Mouse (Mus musculus) midbrain, postnatal 0 days (tissue): ENCODE measurements around the gene Csf2ra. TPM values are rescaled to one million over a fixed set of nuclear protein-coding genes. Genes with fewer than 3 reads are reported as not detected.

Experiments used
- ATAC-seq: fragments of 200-750 bp; cut with Nextera tagmentation; 2 replicates; pipeline ENCODE4 v1.8.0; 2017; ENCODE audit warnings: moderate number of reproducible peaks, mild to moderate bottlenecking, moderate TSS enrichment, moderate library complexity; ENCODE audit not compliant: low FRiP score
- DNase-seq: peaks from one replicate; pipeline ENCODE4 v3.0.0-alpha.2; 2015; ENCODE audit warnings: low spot score
- H3K27ac ChIP-seq: fragments of 300-500 bp; sonication (generic); 2 replicates; pipeline ENCODE4 v1.5.1; 2014; ENCODE audit warnings: low read depth, mild to moderate bottlenecking, low read length, mixed read lengths
- H3K27me3 ChIP-seq: fragments of 300-500 bp; sonication (generic); 2 replicates; pipeline ENCODE4 v1.6.1; 2014; ENCODE audit warnings: low read length, control low read depth, mixed read lengths; ENCODE audit not compliant: insufficient read depth
- H3K36me3 ChIP-seq: fragments of 300-500 bp; sonication (generic); 2 replicates; pipeline ENCODE4 v1.6.1; 2014; ENCODE audit warnings: low read length, control low read depth, mixed read lengths; ENCODE audit not compliant: insufficient read depth
- H3K4me1 ChIP-seq: fragments of 300-500 bp; sonication (generic); 2 replicates; pipeline ENCODE4 v1.6.1; 2014; ENCODE audit warnings: mild to moderate bottlenecking, control low read depth, antibody characterized with exemption, low read length, mixed read lengths; ENCODE audit not compliant: insufficient read depth
- H3K4me2 ChIP-seq: fragments of 300-500 bp; sonication (generic); 2 replicates; pipeline ENCODE4 v1.6.1; 2014; ENCODE audit warnings: low read depth, mild to moderate bottlenecking, low read length, mixed read lengths; ENCODE audit not compliant: poor library complexity, severe bottlenecking
- H3K4me3 ChIP-seq: fragments of 300-500 bp; sonication (generic); 2 replicates; pipeline ENCODE4 v1.5.1; 2014; ENCODE audit warnings: low read depth, mild to moderate bottlenecking, low read length, moderate library complexity
- H3K9ac ChIP-seq: fragments of 300-500 bp; sonication (generic); replicated peaks from 2 replicates; pipeline ENCODE4 v1.6.1; 2014; ENCODE audit warnings: mild to moderate bottlenecking, low read length, moderate library complexity, mixed read lengths; ENCODE audit not compliant: poor library complexity, severe bottlenecking
- H3K9me3 ChIP-seq: fragments of 300-500 bp; sonication (generic); 2 replicates; pipeline ENCODE4 v1.6.1; 2016; ENCODE audit warnings: low read length, control low read depth
- CTCF ChIP-seq: IDR thresholded peaks from 2 replicates; pipeline ENCODE4 v1.5.1; 2016; ENCODE audit warnings: antibody characterized with exemption, mild to moderate bottlenecking
- WGBS: fragments of 180-500 bp; shearing (Covaris S2); extraction: QIAGEN DNeasy Blood & Tissue Kit; methylation state at CpG from one replicate; pipeline ENCODE4 v1.1.7; 2014; 5-methylcytosine and 5-hydroxymethylcytosine counted together
- polyA plus RNA-seq: library from polyadenylated mRNA; unstranded; fragments of >200 nt; fragmentation: Nextera tagmentation; extraction: Ambion mirVana; gene quantifications from 2 replicates; pipeline ENCODE4 v1.2.1, GENCODE M21; 2015
- total RNA-seq: library from RNA; depleted of rRNA; stranded (reverse); fragments of >200 nt; gene quantifications from 2 replicates; pipeline ENCODE4 v1.2.3, GENCODE M21; 2014

The Csf2ra gene
- total and polyA plus RNA-seq, 2 experiments from 2014 or later = 47.0 to 53.2 TPM

GRCm38 (mm10) chr19:61244721-61245436 lies 16.6 kb upstream of the Csf2ra start:
- TF ChIP-seq CTCF = no peak
- WGBS = 74% methylated on average over 5 of the region's 5 CpGs
- no peak for ATAC-seq

GRCm38 (mm10) chr19:61237967-61238366 lies 9.7 kb upstream of the Csf2ra start:
- TF ChIP-seq CTCF = no peak
- no peak overlapping the region for H3K9ac ChIP-seq
- ATAC-seq = no peak
- H3K27ac ChIP-seq = no peak overlapping the region
- no peak overlapping the region for H3K4me2 ChIP-seq
- no peaks in the 10 kb centered on the region for H3K4me1 ChIP-seq
- no peaks in the 10 kb centered on the region for H3K27me3 ChIP-seq
- DNase-seq = no peak
- H3K9me3 ChIP-seq = no peaks in the 10 kb centered on the region
- no peak overlapping the region for H3K4me3 ChIP-seq
- 80% methylated on average over 2 of the region's 2 CpGs for WGBS
- H3K36me3 ChIP-seq = no peaks in the 10 kb centered on the region

More at GRCm38 (mm10) chr19:61244721-61245436, 16.6 kb upstream of the Csf2ra start:
- Histone ChIP-seq H3K9ac (no peak overlapping the region), H3K4me2 (no peak overlapping the region), H3K27me3 (no peaks in the 10 kb centered on the region), H3K4me3 (no peak overlapping the region), H3K27ac (no peak overlapping the region), H3K36me3 (no peaks in the 10 kb centered on the region), H3K4me1 (no peaks in the 10 kb centered on the region), H3K9me3 (no peaks in the 10 kb centered on the region)
- DNase-seq = no peak

GRCm38 (mm10) chr19:61234532-61234931 lies 6.3 kb upstream of the Csf2ra start:
- DNase-seq (no peak), ATAC-seq (no peak)
- no peak overlapping the region for H3K9ac ChIP-seq
- WGBS = 70% methylated on average over 5 of the region's 5 CpGs
- TF ChIP-seq CTCF = no peak
- H3K36me3 ChIP-seq = no peaks in the 10 kb centered on the region
- no peaks in the 10 kb centered on the region for H3K4me1 ChIP-seq
- H3K27ac ChIP-seq = no peak overlapping the region
- H3K9me3 ChIP-seq = no peaks in the 10 kb centered on the region
- H3K4me3 ChIP-seq = no peak overlapping the region
- no peak overlapping the region for H3K4me2 ChIP-seq
- H3K27me3 ChIP-seq = no peaks in the 10 kb centered on the region

- H3K27me3 ChIP-seq = no peaks in the 10 kb centered on the region
- 5% methylated on average over 70 of the region's 71 CpGs for WGBS
- peak overlapping the region; percentile 81 for H3K4me2 ChIP-seq
- no peaks in the 10 kb centered on the region for H3K9me3 ChIP-seq
- H3K9ac ChIP-seq = peak overlapping the region; percentile 52
- H3K27ac ChIP-seq = peak overlapping the region; percentile 95
- peak; percentile 97 for DNase-seq
- H3K4me3 ChIP-seq = peak overlapping the region; percentile 57
- no peaks in the 10 kb centered on the region for H3K36me3 ChIP-seq
- ATAC-seq = peak; percentile 87
- H3K4me1 ChIP-seq = no peaks in the 10 kb centered on the region; the same call in 1 of the 2 replicates
- TF ChIP-seq CTCF = no peak
These were observed 1.0 kb downstream of the Csf2ra start for GRCm38 (mm10) chr19:61226928-61227854.

GRCm38 (mm10) chr19:61226401-61226927 lies 1.8 kb downstream of the Csf2ra start:
- peak overlapping the region; percentile 57 for H3K4me3 ChIP-seq
- DNase-seq (peak; percentile 92), ATAC-seq (peak; percentile 68)
- H3K27me3 ChIP-seq = no peaks in the 10 kb centered on the region
- 3% methylated on average over 65 of the region's 71 CpGs for WGBS
- H3K4me1 ChIP-seq = no peaks in the 10 kb centered on the region; the same call in 1 of the 2 replicates
- peak overlapping the region; percentile 70 for H3K9ac ChIP-seq
- H3K9me3 ChIP-seq = no peaks in the 10 kb centered on the region
- peak overlapping the region; percentile 95 for H3K27ac ChIP-seq
- H3K4me2 ChIP-seq = peak overlapping the region; percentile 81
- peak; percentile 48 for TF ChIP-seq CTCF
- H3K36me3 ChIP-seq = no peaks in the 10 kb centered on the region
